14 mouse cellular contexts compared by ENCODE assay signal in genomic region chr5:41373409-41373808, GRCm38 (mm10).
DNase-seq lines count a peak whose midpoint lies in the region.
"Had no signal": no experiment of that assay in that cellular context is flagged by ENCODE, and none has a peak within 500 bp of the region (broad histone marks: within the 10 kb centered on the region; RNA-seq: fewer than 3 reads in every experiment).

No protein-coding gene starts in this region.

- peak; percentile 36 for DNase-seq in cerebellum, adult 9-10 months
- no peak for DNase-seq in cerebellum, adult 8-10 months
- DNase-seq in kidney, postnatal 14 days = peak; percentile 13
- no peak for DNase-seq in kidney, postnatal 4 days
- DNase-seq in lung, postnatal 36 days = peak; percentile 1
- DNase-seq in lung, adult 18-20 months = no peak
- DNase-seq in c-Kit-positive CD71-positive TER-119-positive erythroid progenitor cells, embryonic 14.5 days (ENCODE audit: low spot score) = no peak
- DNase-seq: adrenal gland, postnatal 14 days; gastrocnemius, postnatal 10 days; liver; lung, postnatal 4 days; midbrain, embryonic 14.5 days; right cerebral cortex, postnatal 14 days; spleen, adult 18-20 months had no signal

Comparison
In these comparisons a context has a peak if more than half of its experiments do, and no peak if none do; other contexts are left out.
1. DNase-seq: peak in cerebellum, adult 9-10 months (single experiment), kidney, postnatal 14 days (single experiment) and lung, postnatal 36 days (single experiment); none in cerebellum, adult 8-10 months (single experiment), kidney, postnatal 4 days (0 of 2), lung, adult 18-20 months (0 of 2) and c-Kit-positive CD71-positive TER-119-positive erythroid progenitor cells, embryonic 14.5 days (single experiment).